Mouse (Mus musculus): ENCODE results near the gene Ly6g6f. TPM values are rescaled to one million over a fixed set of nuclear protein-coding genes. Genes with fewer than 3 reads are reported as not detected.

Ly6g6f gene
- polyA plus RNA-seq, 1 experiment = 1.2 TPM

DNA sequence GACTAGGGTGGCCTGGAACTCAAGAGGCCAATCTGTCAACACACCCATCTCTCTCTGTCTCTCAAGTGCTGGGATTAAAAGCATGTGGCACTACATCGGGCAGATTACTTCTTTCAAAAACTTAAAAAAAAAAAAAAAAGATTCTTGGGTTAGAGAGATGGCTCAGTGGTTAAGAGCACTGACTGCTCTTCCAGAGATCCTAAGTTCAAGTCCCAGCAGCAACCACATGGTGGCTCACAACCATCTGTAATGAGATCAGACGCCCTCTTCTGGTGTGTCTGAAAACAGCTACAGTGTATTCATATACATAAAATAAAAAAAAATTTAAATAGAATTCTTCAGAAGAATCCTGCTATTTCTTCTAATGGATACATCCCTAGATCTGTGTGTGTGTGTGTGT lies 2.7 kb upstream of the Ly6g6f start:
- Histone ChIP-seq H3K36me3 (ENCODE audit: control insufficient read depth, insufficient read depth, low read length) (no peaks in the 10 kb centered on the region; the same call in 1 of the 2 replicates), H3K27me3 (ENCODE audit: control insufficient read depth, insufficient read depth, low read length) (no peaks in the 10 kb centered on the region), H3K27ac (ENCODE audit: control insufficient read depth, insufficient read depth, low read depth, low read length) (no peak overlapping the region), H3K4me1 (ENCODE audit: control insufficient read depth, insufficient read depth, low read length) (peaks cover 5% of the 10 kb centered on the region; the same call in 1 of the 2 replicates), H3K4me3 (ENCODE audit: control insufficient read depth, low read depth, low read length) (no peak overlapping the region)
- TF ChIP-seq CTCF (IDR thresholded peaks at IDR 0.05; ENCODE audit: control insufficient read depth, insufficient read depth, insufficient replicate concordance, low read depth, low read length) = no peak
- no peak for TF ChIP-seq POLR2A (IDR thresholded peaks at IDR 0.05; ENCODE audit: control insufficient read depth, low read depth, low read length)

GRCm38 (mm10) chr17:35083929-35084497 lies 1.4 kb downstream of the Ly6g6f start:
- TF ChIP-seq POLR2A (IDR thresholded peaks at IDR 0.05; ENCODE audit: control insufficient read depth, low read depth, low read length) (no peak), CTCF (IDR thresholded peaks at IDR 0.05; ENCODE audit: control insufficient read depth, insufficient read depth, insufficient replicate concordance, low read depth, low read length) (no peak)

GRCm38 (mm10) chr17:35082841-35083576 lies 2.4 kb downstream of the Ly6g6f start:
- peaks cover 2% of the 10 kb centered on the region; the same call in 1 of the 2 replicates for H3K4me1 ChIP-seq (ENCODE audit: control insufficient read depth, insufficient read depth, low read length)
- no peak overlapping the region for H3K4me3 ChIP-seq (ENCODE audit: control insufficient read depth, low read depth, low read length)
- H3K27me3 ChIP-seq (ENCODE audit: control insufficient read depth, insufficient read depth, low read length) = no peaks in the 10 kb centered on the region
- H3K27ac ChIP-seq (ENCODE audit: control insufficient read depth, insufficient read depth, low read depth, low read length) = no peak overlapping the region
- H3K36me3 ChIP-seq (ENCODE audit: control insufficient read depth, insufficient read depth, low read length) = no peaks in the 10 kb centered on the region
- TF ChIP-seq POLR2A (IDR thresholded peaks at IDR 0.05; ENCODE audit: control insufficient read depth, low read depth, low read length) (no peak), CTCF (IDR thresholded peaks at IDR 0.05; ENCODE audit: control insufficient read depth, insufficient read depth, insufficient replicate concordance, low read depth, low read length) (no peak)

More at GRCm38 (mm10) chr17:35083929-35084497, 1.4 kb downstream of the Ly6g6f start:
- H3K36me3 ChIP-seq (ENCODE audit: control insufficient read depth, insufficient read depth, low read length) = no peaks in the 10 kb centered on the region
- H3K27me3 ChIP-seq (ENCODE audit: control insufficient read depth, insufficient read depth, low read length) = no peaks in the 10 kb centered on the region
- H3K27ac ChIP-seq (ENCODE audit: control insufficient read depth, insufficient read depth, low read depth, low read length) = no peak overlapping the region
- H3K4me1 ChIP-seq (ENCODE audit: control insufficient read depth, insufficient read depth, low read length) = peaks cover 2% of the 10 kb centered on the region; the same call in 1 of the 2 replicates
- H3K4me3 ChIP-seq (ENCODE audit: control insufficient read depth, low read depth, low read length) = no peak overlapping the region

DNA sequence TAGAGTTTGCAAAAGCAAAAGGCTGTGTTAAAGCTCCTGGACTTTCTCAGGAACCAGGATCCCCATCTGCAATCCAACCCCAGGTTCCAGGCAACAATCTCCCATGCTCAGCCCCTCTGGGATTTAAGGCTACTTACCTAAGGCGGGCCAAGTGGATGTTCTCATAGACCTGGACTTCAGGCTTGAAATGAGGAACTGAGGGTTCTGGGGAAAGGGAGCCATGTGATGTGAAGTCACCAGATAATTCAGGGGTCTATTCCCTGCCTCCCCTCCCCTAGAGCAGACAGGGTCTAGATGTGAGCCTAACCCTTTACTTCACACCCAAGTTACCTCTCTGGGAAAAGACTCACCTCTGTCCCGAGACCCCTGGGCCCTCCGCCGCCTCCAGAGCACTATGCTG lies 4.7 kb downstream of the Ly6g6f start:
- Histone ChIP-seq H3K27me3 (ENCODE audit: control insufficient read depth, insufficient read depth, low read length) (no peaks in the 10 kb centered on the region), H3K4me1 (ENCODE audit: control insufficient read depth, insufficient read depth, low read length) (peaks cover 2% of the 10 kb centered on the region), H3K36me3 (ENCODE audit: control insufficient read depth, insufficient read depth, low read length) (no peaks in the 10 kb centered on the region), H3K4me3 (ENCODE audit: control insufficient read depth, low read depth, low read length) (no peak overlapping the region), H3K27ac (ENCODE audit: control insufficient read depth, insufficient read depth, low read depth, low read length) (no peak overlapping the region)
- TF ChIP-seq CTCF (IDR thresholded peaks at IDR 0.05; ENCODE audit: control insufficient read depth, insufficient read depth, insufficient replicate concordance, low read depth, low read length) = no peak
- TF ChIP-seq POLR2A (IDR thresholded peaks at IDR 0.05; ENCODE audit: control insufficient read depth, low read depth, low read length) = no peak

GRCm38 (mm10) chr17:35080248-35080647 lies 5.2 kb downstream of the Ly6g6f start:
- H3K4me1 ChIP-seq (ENCODE audit: control insufficient read depth, insufficient read depth, low read length) = peaks cover 2% of the 10 kb centered on the region
- no peaks in the 10 kb centered on the region for H3K36me3 ChIP-seq (ENCODE audit: control insufficient read depth, insufficient read depth, low read length)
- no peak overlapping the region for H3K4me3 ChIP-seq (ENCODE audit: control insufficient read depth, low read depth, low read length)
- H3K27me3 ChIP-seq (ENCODE audit: control insufficient read depth, insufficient read depth, low read length) = no peaks in the 10 kb centered on the region
- H3K27ac ChIP-seq (ENCODE audit: control insufficient read depth, insufficient read depth, low read depth, low read length) = no peak overlapping the region
- no peak for TF ChIP-seq POLR2A (IDR thresholded peaks at IDR 0.05; ENCODE audit: control insufficient read depth, low read depth, low read length)
- TF ChIP-seq CTCF (IDR thresholded peaks at IDR 0.05; ENCODE audit: control insufficient read depth, insufficient read depth, insufficient replicate concordance, low read depth, low read length) = no peak

GRCm38 (mm10) chr17:35079778-35080177 lies 5.6 kb downstream of the Ly6g6f start:
- Histone ChIP-seq H3K27ac (ENCODE audit: control insufficient read depth, insufficient read depth, low read depth, low read length) (no peak overlapping the region), H3K4me3 (ENCODE audit: control insufficient read depth, low read depth, low read length) (no peak overlapping the region), H3K4me1 (ENCODE audit: control insufficient read depth, insufficient read depth, low read length) (peaks cover 2% of the 10 kb centered on the region), H3K36me3 (ENCODE audit: control insufficient read depth, insufficient read depth, low read length) (no peaks in the 10 kb centered on the region), H3K27me3 (ENCODE audit: control insufficient read depth, insufficient read depth, low read length) (no peaks in the 10 kb centered on the region)
- TF ChIP-seq CTCF (IDR thresholded peaks at IDR 0.05; ENCODE audit: control insufficient read depth, insufficient read depth, insufficient replicate concordance, low read depth, low read length) (no peak), POLR2A (IDR thresholded peaks at IDR 0.05; ENCODE audit: control insufficient read depth, low read depth, low read length) (no peak)

DNA sequence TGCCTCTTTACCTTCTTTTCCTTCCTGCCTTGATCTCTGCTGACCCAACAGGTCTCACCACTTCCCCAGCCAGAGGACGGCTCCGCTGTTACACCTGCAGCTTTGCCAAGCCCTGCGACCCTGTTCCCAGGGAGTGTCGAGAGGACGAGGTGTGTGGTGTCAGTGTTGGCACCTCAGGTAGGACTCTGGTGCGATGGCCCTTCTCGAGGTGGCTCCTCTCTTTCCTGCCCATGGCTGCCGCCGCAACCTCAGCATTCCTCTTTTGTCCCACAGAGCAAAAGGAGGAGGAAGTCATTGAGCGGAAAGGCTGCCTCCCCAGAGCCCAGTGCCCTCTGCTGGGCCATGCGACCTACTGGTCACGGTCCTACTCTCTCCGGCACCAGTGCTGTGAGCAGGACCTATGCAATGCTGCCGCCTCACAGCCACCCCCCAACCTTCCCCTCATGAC lies 7.6 kb downstream of the Ly6g6f start, which contains the start of gene Ly6g6d:
TSS of gene Ly6g6d (minus strand) at position 280 of the 448 bp plus-strand sequence.
- Histone ChIP-seq H3K27me3 (ENCODE audit: control insufficient read depth, insufficient read depth, low read length) (no peaks in the 10 kb centered on the region), H3K27ac (ENCODE audit: control insufficient read depth, insufficient read depth, low read depth, low read length) (peak within 1 kb of the TSS; percentile 44), H3K36me3 (ENCODE audit: control insufficient read depth, insufficient read depth, low read length) (no peaks in the 10 kb centered on the region), H3K4me3 (ENCODE audit: control insufficient read depth, low read depth, low read length) (no peak within 1 kb of the TSS), H3K4me1 (ENCODE audit: control insufficient read depth, insufficient read depth, low read length) (peaks cover 4% of the 10 kb centered on the region)
- TF ChIP-seq CTCF (IDR thresholded peaks at IDR 0.05; ENCODE audit: control insufficient read depth, insufficient read depth, insufficient replicate concordance, low read depth, low read length) (peak; percentile 43; the same call in 1 of the 2 replicates), POLR2A (IDR thresholded peaks at IDR 0.05; ENCODE audit: control insufficient read depth, low read depth, low read length) (no peak)

Measured in testis, adult 2 months (tissue).